Mouse (Mus musculus) liver, adult 2 months (tissue): ENCODE results near the gene Wwox. TPM values are rescaled to one million over a fixed set of nuclear protein-coding genes. Genes with fewer than 3 reads are reported as not detected.

Experiments
- DNase-seq: peaks from one replicate; pipeline ENCODE4 v3.0.0-alpha.2; 2011; ENCODE audit warnings: low read depth, low spot score; ENCODE audit errors: extremely low read depth
- H3K27ac ChIP-seq: fragments of 200-500 bp; replicated peaks from 2 replicates; pipeline ENCODE4 v1.5.1; 2012; ENCODE audit warnings: low read depth, mild to moderate bottlenecking, control low read depth, inconsistent platforms, low read length; ENCODE audit not compliant: insufficient read depth
- H3K27me3 ChIP-seq: fragments of 200-500 bp; 2 replicates; pipeline ENCODE4 v1.6.1; 2012; ENCODE audit warnings: mild to moderate bottlenecking, moderate library complexity, low read length, inconsistent platforms; ENCODE audit not compliant: control insufficient read depth, insufficient read depth
- H3K36me3 ChIP-seq: fragments of 200-500 bp; 2 replicates; pipeline ENCODE4 v1.6.1; 2012; ENCODE audit warnings: low read length, inconsistent platforms; ENCODE audit not compliant: control insufficient read depth, insufficient read depth
- H3K4me1 ChIP-seq: fragments of 200-500 bp; 2 replicates; pipeline ENCODE4 v1.6.1; 2011; ENCODE audit warnings: low read length; ENCODE audit not compliant: control insufficient read depth, insufficient read depth
- H3K4me3 ChIP-seq: fragments of 200-500 bp; 2 replicates; pipeline ENCODE4 v1.5.1; 2011; ENCODE audit warnings: low read depth, mild to moderate bottlenecking, control low read depth, low read length, moderate library complexity; ENCODE audit not compliant: insufficient read depth
- H3K79me2 ChIP-seq: fragments of 200-500 bp; 2 replicates; pipeline ENCODE4 v1.6.1; 2012; ENCODE audit warnings: inconsistent platforms, mild to moderate bottlenecking, low read length, moderate library complexity; ENCODE audit not compliant: control insufficient read depth, insufficient read depth
- H3K9ac ChIP-seq: fragments of 200-500 bp; 2 replicates; pipeline ENCODE4 v1.6.1; 2012; ENCODE audit warnings: low read depth, mild to moderate bottlenecking, control low read depth, inconsistent platforms, low read length
- CTCF ChIP-seq: fragments of 200-500 bp; IDR thresholded peaks from 2 replicates; pipeline ENCODE4 v1.5.1; 2011; ENCODE audit warnings: low read depth, low read length, control low read depth
- POLR2A ChIP-seq: fragments of 200-500 bp; IDR thresholded peaks from 2 replicates; pipeline ENCODE4 v1.6.1; 2011; ENCODE audit warnings: low read length, control low read depth; ENCODE audit not compliant: insufficient read depth; ENCODE audit errors: extremely low read depth
- WGBS: fragments of 180-500 bp; shearing (Covaris S2); methylation state at CpG from one replicate; pipeline ENCODE4 v1.1.7; 2018; 5-methylcytosine and 5-hydroxymethylcytosine counted together
- polyA plus RNA-seq: library from polyadenylated mRNA; depleted of rRNA; stranded (reverse); fragments of >200 nt; gene quantifications from 2 replicates; pipeline ENCODE4 v1.2.3, GENCODE M21; 2012
- total RNA-seq: library from RNA; depleted of rRNA; stranded (reverse); fragments of >200 nt; gene quantifications from 2 replicates; pipeline ENCODE4 v1.2.3, GENCODE M21; 2014

Wwox gene
- total and polyA plus RNA-seq, 2 experiments: 7.2 to 10.0 TPM

GRCm38 (mm10) chr8:114897432-114897831, 458.0 kb downstream of the Wwox start:
- no peak overlapping the region for H3K4me3 ChIP-seq
- no peaks in the 10 kb centered on the region for H3K79me2 ChIP-seq
- H3K27me3 ChIP-seq: no peaks in the 10 kb centered on the region
- H3K36me3 ChIP-seq: no peaks in the 10 kb centered on the region
- TF ChIP-seq POLR2A (no peak), CTCF (no peak)
- H3K27ac ChIP-seq: no peak overlapping the region
- H3K4me1 ChIP-seq: no peaks in the 10 kb centered on the region
- WGBS: 83% methylated on average over 8 of the region's 8 CpGs
- DNase-seq: no peak
- no peak overlapping the region for H3K9ac ChIP-seq

GRCm38 (mm10) chr8:114899157-114899556, 459.7 kb downstream of the Wwox start:
- Histone ChIP-seq H3K4me1 (no peaks in the 10 kb centered on the region), H3K36me3 (no peaks in the 10 kb centered on the region), H3K9ac (no peak overlapping the region), H3K27me3 (no peaks in the 10 kb centered on the region), H3K79me2 (no peaks in the 10 kb centered on the region), H3K27ac (no peak overlapping the region), H3K4me3 (no peak overlapping the region)
- WGBS: 94% methylated on average over 12 of the region's 12 CpGs
- no peak for TF ChIP-seq CTCF
- no peak for TF ChIP-seq POLR2A
- DNase-seq: no peak

- Histone ChIP-seq H3K9ac (no peak overlapping the region), H3K4me3 (no peak overlapping the region), H3K4me1 (no peaks in the 10 kb centered on the region), H3K27ac (no peak overlapping the region), H3K36me3 (no peaks in the 10 kb centered on the region), H3K79me2 (no peaks in the 10 kb centered on the region), H3K27me3 (no peaks in the 10 kb centered on the region)
- 51% methylated on average over 5 of the region's 5 CpGs for WGBS
- TF ChIP-seq POLR2A (no peak), CTCF (no peak)
- no peak for DNase-seq
These were observed 463.1 kb downstream of the Wwox start for GRCm38 (mm10) chr8:114902584-114902983.

- 88% methylated on average over 8 of the region's 8 CpGs for WGBS
- TF ChIP-seq CTCF (no peak), POLR2A (no peak)
- H3K27ac ChIP-seq: no peak overlapping the region
These were observed 468.6 kb downstream of the Wwox start for GRCm38 (mm10) chr8:114908086-114908485.

GRCm38 (mm10) chr8:114908589-114908988, 469.1 kb downstream of the Wwox start:
- H3K4me1 ChIP-seq: no peaks in the 10 kb centered on the region; the same call in 1 of the 2 replicates
- H3K27ac ChIP-seq: no peak overlapping the region
- WGBS: 62% methylated on average over 7 of the region's 7 CpGs
- no peaks in the 10 kb centered on the region; the same call in 1 of the 2 replicates for H3K27me3 ChIP-seq
- H3K4me3 ChIP-seq: no peak overlapping the region
- DNase-seq: no peak
- no peaks in the 10 kb centered on the region for H3K36me3 ChIP-seq
- H3K9ac ChIP-seq: no peak overlapping the region
- TF ChIP-seq POLR2A: no peak
- no peak for TF ChIP-seq CTCF
- H3K79me2 ChIP-seq: no peaks in the 10 kb centered on the region

More at GRCm38 (mm10) chr8:114908086-114908485, 468.6 kb downstream of the Wwox start:
- Histone ChIP-seq H3K4me3 (no peak overlapping the region), H3K79me2 (no peaks in the 10 kb centered on the region), H3K36me3 (no peaks in the 10 kb centered on the region), H3K27me3 (no peaks in the 10 kb centered on the region; the same call in 1 of the 2 replicates), H3K9ac (no peak overlapping the region), H3K4me1 (no peaks in the 10 kb centered on the region; the same call in 1 of the 2 replicates)
- DNase-seq: no peak

GRCm38 (mm10) chr8:114909146-114909545, 469.7 kb downstream of the Wwox start:
- no peak overlapping the region for H3K4me3 ChIP-seq
- no peaks in the 10 kb centered on the region for H3K79me2 ChIP-seq
- no peaks in the 10 kb centered on the region; the same call in 1 of the 2 replicates for H3K4me1 ChIP-seq
- 92% methylated on average over 9 of the region's 9 CpGs for WGBS
- TF ChIP-seq CTCF (no peak), POLR2A (no peak)
- H3K27ac ChIP-seq: no peak overlapping the region
- H3K27me3 ChIP-seq: no peaks in the 10 kb centered on the region; the same call in 1 of the 2 replicates
- no peak overlapping the region for H3K9ac ChIP-seq
- no peaks in the 10 kb centered on the region for H3K36me3 ChIP-seq
- DNase-seq: no peak
